Mouse (Mus musculus) embryonic facial prominence, embryonic 11.5 days (tissue): Measurements from ENCODE around the gene Rai14. TPM values are rescaled to one million over a fixed set of nuclear protein-coding genes. Genes with fewer than 3 reads are reported as not detected.
A peak's percentile ranks its signal among the peaks of the same experiment; 100 is the strongest.

ENCODE experiments used
- ATAC-seq: fragments of 200-750 bp; cut with Nextera tagmentation; replicated peaks from 2 replicates; pipeline ENCODE4 v1.8.0; 2017; ENCODE audit warnings: low read depth; ENCODE audit not compliant: insufficient number of reproducible peaks, low FRiP score, low TSS enrichment
- DNase-seq: peaks from one replicate; pipeline ENCODE4 v3.0.0-alpha.2; 2015; ENCODE audit warnings: low spot score
- H3K27ac ChIP-seq: fragments of 300-500 bp; sonication (generic); replicated peaks from 2 replicates; pipeline ENCODE4 v1.5.1; 2014; ENCODE audit warnings: mild to moderate bottlenecking, low read depth, low read length, control low read depth
- H3K27me3 ChIP-seq: fragments of 300-500 bp; sonication (generic); 2 replicates; pipeline ENCODE4 v1.6.1; 2014; ENCODE audit warnings: mild to moderate bottlenecking, low read length, moderate library complexity, mixed read lengths; ENCODE audit not compliant: control insufficient read depth, insufficient read depth
- H3K36me3 ChIP-seq: fragments of 300-500 bp; sonication (generic); replicated peaks from 2 replicates; pipeline ENCODE4 v1.6.1; 2014; ENCODE audit warnings: low read depth, mild to moderate bottlenecking, low read length, moderate library complexity, mixed read lengths; ENCODE audit not compliant: control insufficient read depth, insufficient read depth
- H3K4me1 ChIP-seq: fragments of 300-500 bp; sonication (generic); 2 replicates; pipeline ENCODE4 v1.6.1; 2014; ENCODE audit warnings: low read length, mixed read lengths; ENCODE audit not compliant: control insufficient read depth, insufficient read depth
- H3K4me2 ChIP-seq: fragments of 300-500 bp; sonication (generic); 2 replicates; pipeline ENCODE4 v1.6.1; 2014; ENCODE audit warnings: low read depth, mild to moderate bottlenecking, control low read depth, low read length, moderate library complexity
- H3K4me3 ChIP-seq: fragments of 300-500 bp; sonication (generic); 2 replicates; pipeline ENCODE4 v1.5.1; 2014; ENCODE audit warnings: low read depth, low read length, control low read depth
- H3K9ac ChIP-seq: fragments of 300-500 bp; sonication (generic); replicated peaks from 2 replicates; pipeline ENCODE4 v1.6.1; 2014; ENCODE audit warnings: mild to moderate bottlenecking, control low read depth, low read length
- H3K9me3 ChIP-seq: fragments of 300-500 bp; sonication (generic); replicated peaks from 2 replicates; pipeline ENCODE4 v1.6.1; 2016; ENCODE audit warnings: mild to moderate bottlenecking, low read length, inconsistent platforms, mixed read lengths; ENCODE audit not compliant: control insufficient read depth
- WGBS: fragments of 180-500 bp; shearing (Covaris S2); extraction: QIAGEN DNeasy Blood & Tissue Kit; methylation state at CpG from one replicate; pipeline ENCODE4 v1.1.7; 2014; 5-methylcytosine and 5-hydroxymethylcytosine counted together
- polyA plus RNA-seq: library from polyadenylated mRNA; unstranded; fragments of >200 nt; fragmentation: Nextera tagmentation; extraction: Ambion mirVana; gene quantifications from 2 replicates; pipeline ENCODE4 v1.2.1, GENCODE M21; 2014

The Rai14 gene
- polyA plus RNA-seq, 1 experiment from 2014 or later: 92.0 TPM

- WGBS: 33% methylated on average over 5 of the region's 5 CpGs
These were observed 72.0 kb downstream of the Rai14 start for GRCm38 (mm10) chr15:10642419-10642818.

GRCm38 (mm10) chr15:10640721-10641120 is 73.7 kb downstream of the Rai14 start:
- H3K27ac ChIP-seq: no peak overlapping the region
- DNase-seq: no peak
- H3K4me3 ChIP-seq: no peak overlapping the region
- H3K9me3 ChIP-seq: no peaks in the 10 kb centered on the region
- 95% methylated on average over 3 of the region's 3 CpGs for WGBS
- no peaks in the 10 kb centered on the region for H3K4me1 ChIP-seq
- no peak overlapping the region for H3K9ac ChIP-seq
- H3K36me3 ChIP-seq: no peaks in the 10 kb centered on the region
- no peaks in the 10 kb centered on the region for H3K27me3 ChIP-seq
- ATAC-seq: no peak
- no peak overlapping the region for H3K4me2 ChIP-seq

More at GRCm38 (mm10) chr15:10642419-10642818, 72.0 kb downstream of the Rai14 start:
- no peak for ATAC-seq
- H3K27ac ChIP-seq: no peak overlapping the region
- no peak overlapping the region for H3K4me3 ChIP-seq
- no peak overlapping the region for H3K9ac ChIP-seq
- no peak for DNase-seq
- no peaks in the 10 kb centered on the region for H3K27me3 ChIP-seq
- H3K4me2 ChIP-seq: no peak overlapping the region
- no peaks in the 10 kb centered on the region for H3K36me3 ChIP-seq
- no peaks in the 10 kb centered on the region for H3K4me1 ChIP-seq
- no peaks in the 10 kb centered on the region for H3K9me3 ChIP-seq

DNA sequence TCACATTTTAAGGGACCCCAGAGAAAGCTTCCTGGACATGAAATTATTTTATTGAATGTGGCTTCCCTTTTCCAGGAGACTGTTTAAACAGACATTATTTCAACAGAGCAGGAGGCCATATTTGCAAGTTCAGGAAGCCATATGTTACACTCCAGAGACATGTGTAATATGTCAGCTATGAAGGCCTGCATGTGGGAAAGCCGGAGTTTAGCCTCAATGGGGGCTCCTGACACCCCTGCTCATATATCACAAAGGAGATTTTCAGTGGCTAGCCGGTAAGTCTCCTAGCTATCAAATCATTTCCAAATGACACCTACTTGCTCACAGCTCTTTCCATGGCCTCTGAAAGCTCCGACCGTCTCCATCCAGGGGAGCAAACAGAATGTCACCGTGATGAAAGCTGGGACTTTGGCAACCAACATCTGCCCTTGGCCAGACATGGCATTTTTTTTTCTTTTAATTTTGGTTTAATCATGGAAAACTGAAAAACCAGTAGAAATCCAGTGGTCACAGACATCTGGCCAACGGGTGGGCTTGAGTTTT is 77.1 kb downstream of the Rai14 start:
- Histone ChIP-seq H3K4me1 (peaks cover 10% of the 10 kb centered on the region), H3K9ac (no peak overlapping the region), H3K36me3 (no peaks in the 10 kb centered on the region), H3K27ac (no peak overlapping the region), H3K4me2 (no peak overlapping the region), H3K9me3 (no peaks in the 10 kb centered on the region), H3K4me3 (no peak overlapping the region), H3K27me3 (no peaks in the 10 kb centered on the region)
- ATAC-seq (no peak), DNase-seq (peak; percentile 31)
- 48% methylated on average over 6 of the region's 6 CpGs for WGBS

DNA sequence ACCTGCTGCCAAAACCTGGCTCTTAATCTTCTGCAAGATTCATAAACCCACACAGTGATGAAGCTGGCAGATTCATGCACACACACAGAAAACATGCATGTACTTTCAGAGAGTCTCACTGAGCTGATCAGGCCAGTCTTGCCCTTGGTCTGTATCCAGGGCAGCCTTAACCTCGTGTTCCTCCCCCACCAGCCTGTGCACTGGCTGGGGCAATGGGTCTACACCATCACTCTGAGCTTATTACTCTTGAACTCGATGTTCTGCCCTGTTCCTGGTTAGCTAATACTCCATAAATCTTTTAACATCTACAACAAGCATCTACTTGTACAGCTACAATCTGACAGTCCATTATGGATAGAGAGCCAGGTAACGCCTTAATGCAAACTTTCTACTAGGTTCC is 77.6 kb downstream of the Rai14 start:
- no peak overlapping the region for H3K4me2 ChIP-seq
- H3K27me3 ChIP-seq: no peaks in the 10 kb centered on the region
- no peak overlapping the region for H3K4me3 ChIP-seq
- peaks cover 10% of the 10 kb centered on the region for H3K4me1 ChIP-seq
- H3K9me3 ChIP-seq: no peaks in the 10 kb centered on the region
- no peak for DNase-seq
- no peaks in the 10 kb centered on the region for H3K36me3 ChIP-seq
- WGBS: 82% methylated on average over 3 of the region's 3 CpGs
- no peak for ATAC-seq
- H3K9ac ChIP-seq: no peak overlapping the region
- H3K27ac ChIP-seq: no peak overlapping the region

GRCm38 (mm10) chr15:10635121-10635520 is 79.3 kb downstream of the Rai14 start:
- no peaks in the 10 kb centered on the region for H3K27me3 ChIP-seq
- H3K27ac ChIP-seq: peak overlapping the region; percentile 92
- no peaks in the 10 kb centered on the region for H3K36me3 ChIP-seq
- H3K4me2 ChIP-seq: no peak overlapping the region; the same call in 1 of the 2 replicates
- 17% methylated on average over 10 of the region's 10 CpGs for WGBS
- ATAC-seq (peak; percentile 62; the same call in 1 of the 2 replicates), DNase-seq (peak; percentile 54)
- no peak overlapping the region for H3K4me3 ChIP-seq
- H3K9me3 ChIP-seq: no peaks in the 10 kb centered on the region
- H3K9ac ChIP-seq: peak overlapping the region; percentile 35; the same call in 1 of the 2 replicates
- H3K4me1 ChIP-seq: peaks cover 10% of the 10 kb centered on the region

GRCm38 (mm10) chr15:10634176-10634575 is 80.2 kb downstream of the Rai14 start:
- no peaks in the 10 kb centered on the region for H3K27me3 ChIP-seq
- peak; percentile 57 for ATAC-seq
- 20% methylated on average over 6 of the region's 6 CpGs for WGBS
- no peaks in the 10 kb centered on the region for H3K9me3 ChIP-seq
- H3K9ac ChIP-seq: no peak overlapping the region; the same call in 1 of the 2 replicates
- peak; percentile 87 for DNase-seq
- peak overlapping the region; percentile 92 for H3K27ac ChIP-seq
- no peaks in the 10 kb centered on the region for H3K36me3 ChIP-seq
- no peak overlapping the region; the same call in 1 of the 2 replicates for H3K4me2 ChIP-seq
- no peak overlapping the region for H3K4me3 ChIP-seq
- H3K4me1 ChIP-seq: peaks cover 10% of the 10 kb centered on the region

DNA sequence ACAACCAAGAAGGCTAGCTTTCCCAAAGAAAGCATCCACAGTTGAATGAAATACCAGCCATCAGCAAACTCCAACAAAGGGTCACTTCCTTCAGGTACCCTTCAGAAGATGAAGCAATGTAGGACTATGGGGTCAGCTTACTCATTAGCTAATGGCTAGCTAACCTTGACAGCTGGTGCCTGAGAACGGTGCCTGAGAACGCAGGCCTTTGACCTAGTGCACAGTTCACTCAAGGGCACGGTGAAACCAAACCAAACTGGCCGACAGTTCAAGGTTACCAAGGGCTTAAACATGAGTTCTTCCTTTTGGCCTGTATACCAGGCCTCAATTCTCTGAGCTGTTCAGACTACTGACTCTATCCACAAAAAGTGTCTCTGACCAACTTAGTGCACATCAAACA is 81.0 kb downstream of the Rai14 start:
- ATAC-seq: no peak
- Histone ChIP-seq H3K9me3 (no peaks in the 10 kb centered on the region), H3K4me3 (no peak overlapping the region), H3K9ac (no peak overlapping the region), H3K4me1 (peaks cover 10% of the 10 kb centered on the region), H3K27me3 (no peaks in the 10 kb centered on the region), H3K4me2 (no peak overlapping the region), H3K27ac (peak overlapping the region; percentile 92; the same call in 1 of the 2 replicates), H3K36me3 (no peaks in the 10 kb centered on the region)
- DNase-seq: no peak
- 38% methylated on average over 4 of the region's 4 CpGs for WGBS

DNA sequence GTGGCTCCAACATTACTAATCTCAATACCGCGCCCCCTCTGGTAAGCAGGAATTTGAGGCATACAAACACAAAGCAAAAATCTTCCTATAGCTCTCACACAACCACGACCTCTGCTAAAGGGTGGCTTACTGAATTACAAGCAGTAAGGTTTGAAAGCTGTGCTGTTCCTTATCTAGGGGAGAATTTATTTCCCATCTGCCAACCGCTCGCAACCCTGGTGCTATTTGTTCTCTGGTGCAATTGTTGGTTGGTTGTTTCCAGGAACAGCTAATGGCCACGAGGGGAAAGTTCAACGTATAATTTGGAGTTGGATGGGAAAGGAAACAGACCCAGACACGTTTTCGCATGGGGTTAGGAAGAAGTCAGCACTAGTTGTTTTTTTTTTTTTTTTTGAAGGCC is 81.8 kb downstream of the Rai14 start:
- Histone ChIP-seq H3K9me3 (no peaks in the 10 kb centered on the region), H3K27ac (no peak overlapping the region), H3K4me3 (no peak overlapping the region), H3K4me1 (peaks cover 10% of the 10 kb centered on the region), H3K36me3 (no peaks in the 10 kb centered on the region), H3K9ac (no peak overlapping the region), H3K4me2 (no peak overlapping the region), H3K27me3 (no peaks in the 10 kb centered on the region)
- ATAC-seq (no peak), DNase-seq (no peak)
- 74% methylated on average over 9 of the region's 9 CpGs for WGBS
